Mouse (Mus musculus) liver, embryonic 14.5 days (tissue): Measurements from ENCODE around the gene Slc7a5. TPM values are rescaled to one million over a fixed set of nuclear protein-coding genes. Genes with fewer than 3 reads are reported as not detected.

Experiments
- ATAC-seq: fragments of 200-750 bp; cut with Nextera tagmentation; 2 replicates; pipeline ENCODE4 v1.8.0; 2017; ENCODE audit warnings: moderate number of reproducible peaks, mild to moderate bottlenecking, moderate library complexity; ENCODE audit not compliant: insufficient read depth
- DNase-seq, 3 experiments: peaks; one replicate each; pipeline ENCODE4 v3.0.0-alpha.2; 2012 to 2013; ENCODE audit warnings: low read depth in 3 of 3, low spot score in 3 of 3
- H3K27ac ChIP-seq: fragments of 300-500 bp; sonication (generic); 2 replicates; pipeline ENCODE4 v1.5.1; 2014; ENCODE audit warnings: moderate library complexity, mild to moderate bottlenecking, control low read depth, inconsistent platforms
- H3K27me3 ChIP-seq: fragments of 300-500 bp; sonication (generic); 2 replicates; pipeline ENCODE4 v1.6.1; 2014; ENCODE audit warnings: mild to moderate bottlenecking, low read length, moderate library complexity; ENCODE audit not compliant: control insufficient read depth, insufficient read depth
- H3K36me3 ChIP-seq: fragments of 300-500 bp; sonication (generic); replicated peaks from 2 replicates; pipeline ENCODE4 v1.6.1; 2014; ENCODE audit warnings: low read depth; ENCODE audit not compliant: control insufficient read depth, insufficient read depth
- H3K4me1 ChIP-seq, 2 experiments: fragments of 200-500 bp in 1 of 2; fragments of 300-500 bp in 1 of 2; sonication (generic) in 1 of 2; replicated peaks; 2 replicates each; pipeline ENCODE4 v1.6.1; 2012 to 2014; ENCODE audit warnings: antibody characterized with exemption in 1 of 2, inconsistent platforms in 1 of 2, low read length in 1 of 2; ENCODE audit not compliant: control insufficient read depth in 2 of 2, insufficient read depth in 2 of 2
- H3K4me2 ChIP-seq: fragments of 300-500 bp; sonication (generic); 2 replicates; pipeline ENCODE4 v1.6.1; 2014; ENCODE audit warnings: low read depth, mild to moderate bottlenecking, control low read depth, moderate library complexity
- H3K4me3 ChIP-seq, 2 experiments: fragments of 200-500 bp in 1 of 2; fragments of 300-500 bp in 1 of 2; sonication (generic) in 1 of 2; 2 replicates each; pipeline ENCODE4 v1.5.1; 2012 to 2014; ENCODE audit warnings: low read depth in 2 of 2, low read length in 2 of 2, mild to moderate bottlenecking in 2 of 2, control low read depth in 1 of 2, inconsistent platforms in 1 of 2, moderate library complexity in 1 of 2; ENCODE audit not compliant: insufficient read depth in 1 of 2
- H3K9ac ChIP-seq: fragments of 300-500 bp; sonication (generic); replicated peaks from 2 replicates; pipeline ENCODE4 v1.6.1; 2014; ENCODE audit warnings: mild to moderate bottlenecking, control low read depth, moderate library complexity
- H3K9me3 ChIP-seq: fragments of 300-500 bp; sonication (generic); 2 replicates; pipeline ENCODE4 v1.6.1; 2016; ENCODE audit warnings: low read length, mixed read lengths; ENCODE audit not compliant: control insufficient read depth
- CTCF ChIP-seq: IDR thresholded peaks from 2 replicates; pipeline ENCODE4 v1.5.1; 2016; ENCODE audit warnings: antibody characterized with exemption, low read depth, control low read depth
- EP300 ChIP-seq: IDR thresholded peaks from 2 replicates; pipeline ENCODE4 v1.6.1; 2016; ENCODE audit warnings: antibody characterized with exemption, low read depth
- WGBS: fragments of 180-500 bp; shearing (Covaris S2); extraction: QIAGEN DNeasy Blood & Tissue Kit; methylation state at CpG from one replicate; pipeline ENCODE4 v1.1.7; 2014; ENCODE audit not compliant: insufficient replicate concordance; 5-methylcytosine and 5-hydroxymethylcytosine counted together
- polyA plus RNA-seq, 2 experiments: library from polyadenylated mRNA; depleted of rRNA in 1 of 2; stranded (reverse) in 1 of 2; unstranded in 1 of 2; fragments of >200 nt; fragmentation: Nextera tagmentation in 1 of 2; extraction: Ambion mirVana in 1 of 2; gene quantifications; 2 replicates each; pipeline versions ENCODE4 v1.2.1 to v1.2.3; 2012 to 2014

Slc7a5 gene
- polyA plus RNA-seq, 2 experiments: 36.7 to 40.0 TPM

- WGBS: 70% methylated on average over 1 of the region's 1 CpGs
- no peak overlapping the region for H3K27ac ChIP-seq
- H3K36me3 ChIP-seq: peaks cover 47% of the 10 kb centered on the region
- 0 out of 4 replicates have a peak, but pooled peaks cover 0 to 2% of the 10 kb centered on the region in 2 experiments for H3K4me1 ChIP-seq
- H3K9me3 ChIP-seq: no peaks in the 10 kb centered on the region
- no peak overlapping the region for H3K9ac ChIP-seq
- DNase-seq (no peak), ATAC-seq (no peak)
- no peaks in the 10 kb centered on the region for H3K27me3 ChIP-seq
- H3K4me2 ChIP-seq: no peak overlapping the region
- TF ChIP-seq CTCF (no peak), EP300 (no peak)
- no peak overlapping the region for H3K4me3 ChIP-seq
Observed at GRCm38 (mm10) chr8:121880818-121881217, 26.7 kb downstream of the Slc7a5 start.

DNA sequence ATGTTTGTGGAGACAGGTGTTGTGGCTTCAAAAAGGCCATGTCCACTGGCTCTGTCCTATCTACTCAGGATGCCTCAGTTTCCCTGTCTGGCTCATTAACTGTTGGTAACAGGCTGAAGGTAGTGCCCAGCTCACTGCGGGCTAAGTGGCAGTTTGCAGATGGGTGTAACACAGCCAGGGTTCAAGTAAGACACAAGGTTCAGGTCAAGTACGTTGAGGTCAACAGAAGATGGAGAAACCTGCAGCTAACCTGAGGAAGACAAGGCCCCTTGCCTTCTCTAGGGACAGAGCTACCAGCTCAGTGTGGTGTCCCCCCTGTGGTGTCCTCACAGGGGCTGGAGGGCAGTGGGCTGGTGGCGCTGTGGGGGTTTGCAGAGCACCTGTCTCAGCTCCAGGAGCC, 27.8 kb downstream of the Slc7a5 start:
- no peak overlapping the region for H3K4me3 ChIP-seq
- WGBS: 88% methylated on average over 3 of the region's 3 CpGs
- H3K36me3 ChIP-seq: peaks cover 36% of the 10 kb centered on the region

DNA sequence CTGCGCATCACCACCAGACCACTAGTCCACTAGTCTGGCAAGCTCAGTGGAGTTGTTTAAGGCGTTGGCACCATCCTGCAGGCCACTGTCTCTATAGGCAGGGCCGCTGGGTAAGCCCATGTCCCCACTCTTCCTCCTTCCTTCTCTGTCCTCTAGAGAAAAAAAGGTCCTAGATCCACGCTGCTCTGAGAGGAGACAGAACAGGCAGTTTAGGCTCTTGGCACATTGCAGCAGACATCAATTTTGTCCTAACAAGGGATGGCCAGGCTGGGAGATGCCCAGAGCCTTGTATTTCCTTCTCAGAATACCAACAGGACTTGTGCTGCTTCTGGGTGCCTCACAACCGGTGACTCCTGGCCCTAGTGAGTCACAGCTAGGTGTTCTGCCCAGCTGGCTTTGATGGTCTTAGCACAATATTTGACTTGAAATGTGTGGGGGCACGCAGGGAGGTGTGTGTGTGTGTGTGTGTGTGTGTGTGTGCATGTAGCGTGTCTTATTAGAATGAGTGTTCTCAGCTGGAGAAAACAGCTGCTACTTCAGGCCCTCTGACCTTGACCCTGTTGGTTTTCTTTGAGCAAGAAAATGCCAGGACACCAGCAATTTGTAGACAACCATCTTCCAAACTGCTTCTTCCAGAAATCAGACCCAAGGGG, 29.5 kb downstream of the Slc7a5 start:
- no peak overlapping the region for H3K9ac ChIP-seq
- ATAC-seq (no peak), DNase-seq (no peak)
- H3K36me3 ChIP-seq: peaks cover 19% of the 10 kb centered on the region
- no peak overlapping the region for H3K4me3 ChIP-seq
- H3K27ac ChIP-seq: no peak overlapping the region
- WGBS: 81% methylated on average over 7 of the region's 7 CpGs
- TF ChIP-seq EP300: no peak
- TF ChIP-seq CTCF: no peak; the same call in 1 of the 2 replicates
- peaks cover 0 to 11% of the 10 kb centered on the region in 2 experiments; a peak in 2 of 4 replicates for H3K4me1 ChIP-seq
- no peak overlapping the region for H3K4me2 ChIP-seq
- no peaks in the 10 kb centered on the region for H3K27me3 ChIP-seq
- H3K9me3 ChIP-seq: no peaks in the 10 kb centered on the region

More for the DNA sequence above, 27.8 kb downstream of the Slc7a5 start:
- H3K4me1 ChIP-seq: peaks cover 0 to 11% of the 10 kb centered on the region in 2 experiments; a peak in 2 of 4 replicates
- no peaks in the 10 kb centered on the region for H3K9me3 ChIP-seq
- H3K9ac ChIP-seq: no peak overlapping the region
- DNase-seq (no peak), ATAC-seq (no peak)
- no peak overlapping the region for H3K4me2 ChIP-seq
- H3K27me3 ChIP-seq: no peaks in the 10 kb centered on the region
- no peak for TF ChIP-seq CTCF
- TF ChIP-seq EP300: no peak
- H3K27ac ChIP-seq: no peak overlapping the region

DNA sequence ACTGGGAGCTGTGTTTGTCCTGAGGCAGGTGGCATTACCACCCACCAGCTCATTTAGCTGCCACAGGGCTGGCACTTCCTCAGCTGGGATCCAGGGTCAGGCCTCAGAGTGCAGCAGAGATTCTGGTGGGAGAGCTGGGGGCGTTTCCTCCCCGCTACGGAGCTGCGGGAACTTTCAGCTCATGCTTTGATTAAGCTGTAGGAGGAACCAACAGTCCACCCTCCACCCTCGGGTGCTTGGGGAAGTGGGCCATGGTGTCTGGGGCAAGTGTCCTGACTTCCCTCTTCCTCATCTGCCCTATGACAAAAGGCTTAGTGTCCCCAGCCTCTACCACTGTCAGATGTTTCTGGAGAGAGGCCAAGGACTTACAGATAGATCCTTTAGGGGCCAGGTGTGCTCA, 30.3 kb downstream of the Slc7a5 start:
- no peak overlapping the region for H3K4me3 ChIP-seq
- 24% methylated on average over 5 of the region's 5 CpGs for WGBS
- ATAC-seq (no peak), DNase-seq (no peak)
- H3K27me3 ChIP-seq: no peaks in the 10 kb centered on the region
- H3K27ac ChIP-seq: no peak overlapping the region
- no peak overlapping the region for H3K9ac ChIP-seq
- TF ChIP-seq CTCF: no peak
- no peak for TF ChIP-seq EP300
- H3K9me3 ChIP-seq: no peaks in the 10 kb centered on the region
- no peak overlapping the region for H3K4me2 ChIP-seq
- H3K36me3 ChIP-seq: peaks cover 11% of the 10 kb centered on the region
- peaks cover 0 to 11% of the 10 kb centered on the region in 2 experiments; a peak in 2 of 4 replicates for H3K4me1 ChIP-seq

- Histone ChIP-seq H3K9me3 (no peaks in the 10 kb centered on the region), H3K4me1 (peaks cover 0 to 11% of the 10 kb centered on the region in 2 experiments; a peak in 2 of 4 replicates), H3K27ac (no peak overlapping the region), H3K27me3 (no peaks in the 10 kb centered on the region), H3K9ac (no peak overlapping the region), H3K4me3 (no peak overlapping the region), H3K36me3 (no peaks in the 10 kb centered on the region; the same call in 1 of the 2 replicates), H3K4me2 (no peak overlapping the region)
- ATAC-seq (no peak), DNase-seq (no peak)
- WGBS: 52% methylated on average over 9 of the region's 9 CpGs
- no peak for TF ChIP-seq CTCF
- no peak for TF ChIP-seq EP300
Observed at GRCm38 (mm10) chr8:121875517-121875916, 32.0 kb downstream of the Slc7a5 start.
